Mouse (Mus musculus) midbrain, embryonic 12.5 days (tissue): ENCODE results near the gene Ankrd50. TPM values are rescaled to one million over a fixed set of nuclear protein-coding genes. Genes with fewer than 3 reads are reported as not detected.

Source experiments
- ATAC-seq: fragments of 200-750 bp; cut with Nextera tagmentation; 2 replicates; pipeline ENCODE4 v1.8.0; 2017; ENCODE audit warnings: low read depth, moderate TSS enrichment, moderate library complexity; ENCODE audit not compliant: low FRiP score
- H3K27ac ChIP-seq: fragments of 300-500 bp; sonication (generic); replicated peaks from 2 replicates; pipeline ENCODE4 v1.5.1; 2016; ENCODE audit warnings: mild to moderate bottlenecking
- H3K27me3 ChIP-seq: fragments of 300-500 bp; sonication (generic); 2 replicates; pipeline ENCODE4 v1.6.1; 2016; ENCODE audit warnings: mild to moderate bottlenecking
- H3K36me3 ChIP-seq: fragments of 300-500 bp; sonication (generic); 2 replicates; pipeline ENCODE4 v1.6.1; 2016
- H3K4me1 ChIP-seq: fragments of 300-500 bp; sonication (generic); 2 replicates; pipeline ENCODE4 v1.6.1; 2016
- H3K4me2 ChIP-seq: fragments of 300-500 bp; sonication (generic); replicated peaks from 2 replicates; pipeline ENCODE4 v1.6.1; 2016; ENCODE audit warnings: mild to moderate bottlenecking, moderate library complexity
- H3K4me3 ChIP-seq: fragments of 300-500 bp; sonication (generic); 2 replicates; pipeline ENCODE4 v1.5.1; 2016; ENCODE audit warnings: mild to moderate bottlenecking
- H3K9ac ChIP-seq: fragments of 300-500 bp; sonication (generic); replicated peaks from 2 replicates; pipeline ENCODE4 v1.6.1; 2016; ENCODE audit warnings: mild to moderate bottlenecking, moderate library complexity
- H3K9me3 ChIP-seq: fragments of 300-500 bp; sonication (generic); 2 replicates; pipeline ENCODE4 v1.6.1; 2016; ENCODE audit warnings: mild to moderate bottlenecking
- WGBS: fragments of 180-500 bp; shearing (Covaris S2); methylation state at CpG from one replicate; pipeline ENCODE4 v1.1.7; 2016; 5-methylcytosine and 5-hydroxymethylcytosine counted together
- polyA plus RNA-seq: library from polyadenylated mRNA; unstranded; fragments of >200 nt; fragmentation: Nextera tagmentation; extraction: Ambion mirVana; gene quantifications from 2 replicates; pipeline ENCODE4 v1.2.1, GENCODE M21; 2016

Ankrd50 gene
- polyA plus RNA-seq, 1 experiment from 2014 or later = 47.7 TPM

GRCm38 (mm10) chr3:38463149-38463548 lies 21.5 kb downstream of the Ankrd50 start:
- Histone ChIP-seq H3K9me3 (no peaks in the 10 kb centered on the region), H3K36me3 (peaks cover 42% of the 10 kb centered on the region), H3K27ac (no peak overlapping the region), H3K27me3 (no peaks in the 10 kb centered on the region), H3K4me1 (no peaks in the 10 kb centered on the region), H3K4me3 (no peak overlapping the region), H3K9ac (no peak overlapping the region), H3K4me2 (no peak overlapping the region)
- 96% methylated on average over 2 of the region's 2 CpGs for WGBS
- no peak for ATAC-seq

DNA sequence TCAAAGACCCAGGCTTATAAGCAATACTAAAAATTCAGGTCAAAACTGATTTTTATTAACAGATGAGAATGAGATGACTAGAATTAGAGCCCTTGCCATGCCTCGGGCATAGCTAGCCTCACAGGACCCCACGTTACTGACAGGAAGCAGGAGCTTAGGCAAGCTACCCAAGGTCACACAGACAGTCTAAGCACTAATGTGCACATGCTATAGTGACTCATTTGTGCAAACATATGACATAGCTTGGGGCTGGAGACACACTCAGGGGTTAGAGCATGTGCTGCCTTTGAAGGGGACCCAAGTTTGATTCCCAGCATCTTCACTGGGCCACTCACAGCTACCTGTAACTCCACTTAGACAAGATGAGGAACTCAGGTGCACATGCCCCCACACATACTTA lies 22.9 kb downstream of the Ankrd50 start:
- Histone ChIP-seq H3K4me1 (no peaks in the 10 kb centered on the region), H3K27me3 (no peaks in the 10 kb centered on the region), H3K4me3 (no peak overlapping the region), H3K27ac (no peak overlapping the region), H3K9me3 (no peaks in the 10 kb centered on the region), H3K36me3 (peaks cover 52% of the 10 kb centered on the region), H3K9ac (no peak overlapping the region), H3K4me2 (no peak overlapping the region)
- WGBS = 85% methylated on average over 2 of the region's 2 CpGs
- ATAC-seq = no peak

DNA sequence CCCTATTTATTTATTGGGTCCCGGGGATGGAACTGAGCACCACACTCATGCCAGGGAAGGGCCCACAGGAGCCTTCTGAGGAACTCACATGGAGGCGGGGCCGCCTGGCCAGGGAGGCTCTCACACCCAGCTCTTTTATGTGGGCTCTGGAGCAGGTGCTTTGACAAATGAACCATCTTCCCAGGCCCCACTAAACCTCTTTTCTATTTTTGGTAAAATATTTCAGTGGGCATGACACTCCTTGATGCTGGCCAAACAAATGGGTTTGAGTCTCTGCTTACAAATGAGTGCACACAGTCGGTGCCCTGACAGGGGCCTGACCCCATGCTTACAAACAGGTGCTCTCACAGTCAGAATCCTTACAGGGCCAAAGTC lies 24.4 kb downstream of the Ankrd50 start:
- ATAC-seq = no peak
- Histone ChIP-seq H3K4me2 (no peak overlapping the region), H3K4me1 (no peaks in the 10 kb centered on the region), H3K9ac (no peak overlapping the region), H3K4me3 (no peak overlapping the region), H3K27ac (no peak overlapping the region), H3K9me3 (no peaks in the 10 kb centered on the region), H3K36me3 (peaks cover 67% of the 10 kb centered on the region), H3K27me3 (no peaks in the 10 kb centered on the region)
- WGBS = 85% methylated on average over 4 of the region's 4 CpGs

- peaks cover 68% of the 10 kb centered on the region for H3K36me3 ChIP-seq
- H3K9me3 ChIP-seq = no peaks in the 10 kb centered on the region
- H3K9ac ChIP-seq = no peak overlapping the region
- H3K27ac ChIP-seq = no peak overlapping the region
- no peak overlapping the region for H3K4me2 ChIP-seq
- 96% methylated on average over 5 of the region's 5 CpGs for WGBS
- no peaks in the 10 kb centered on the region for H3K27me3 ChIP-seq
- H3K4me3 ChIP-seq = no peak overlapping the region
- H3K4me1 ChIP-seq = no peaks in the 10 kb centered on the region
- ATAC-seq = no peak
Measured at GRCm38 (mm10) chr3:38459507-38460249, 25.0 kb downstream of the Ankrd50 start.

- Histone ChIP-seq H3K27ac (no peak overlapping the region), H3K36me3 (peaks cover 69% of the 10 kb centered on the region), H3K4me1 (no peaks in the 10 kb centered on the region), H3K27me3 (no peaks in the 10 kb centered on the region), H3K9me3 (no peaks in the 10 kb centered on the region), H3K4me3 (no peak overlapping the region), H3K4me2 (no peak overlapping the region), H3K9ac (no peak overlapping the region)
- 96% methylated on average over 14 of the region's 14 CpGs for WGBS
- no peak for ATAC-seq
Measured at GRCm38 (mm10) chr3:38457041-38457440, 27.6 kb downstream of the Ankrd50 start.

DNA sequence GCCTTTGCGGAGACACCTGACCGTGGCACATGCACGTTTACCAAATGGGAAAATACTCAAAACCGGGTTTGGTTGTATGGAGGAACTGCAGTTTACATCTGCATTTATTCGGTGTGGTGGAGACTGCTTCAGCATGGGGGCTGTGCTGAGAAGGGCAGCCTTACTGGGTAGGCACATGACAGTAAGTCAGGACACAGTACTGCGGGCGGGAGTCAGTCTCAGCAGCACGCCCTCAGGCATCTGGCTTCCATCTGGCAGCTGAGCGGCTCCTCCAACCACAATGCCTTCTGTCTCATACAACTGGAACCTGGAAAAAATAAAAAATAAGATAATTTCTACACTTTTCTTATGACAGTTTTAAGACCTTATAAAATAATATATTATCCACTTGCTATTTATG lies 32.4 kb downstream of the Ankrd50 start:
- Histone ChIP-seq H3K4me1 (no peaks in the 10 kb centered on the region), H3K27ac (no peak overlapping the region)

DNA sequence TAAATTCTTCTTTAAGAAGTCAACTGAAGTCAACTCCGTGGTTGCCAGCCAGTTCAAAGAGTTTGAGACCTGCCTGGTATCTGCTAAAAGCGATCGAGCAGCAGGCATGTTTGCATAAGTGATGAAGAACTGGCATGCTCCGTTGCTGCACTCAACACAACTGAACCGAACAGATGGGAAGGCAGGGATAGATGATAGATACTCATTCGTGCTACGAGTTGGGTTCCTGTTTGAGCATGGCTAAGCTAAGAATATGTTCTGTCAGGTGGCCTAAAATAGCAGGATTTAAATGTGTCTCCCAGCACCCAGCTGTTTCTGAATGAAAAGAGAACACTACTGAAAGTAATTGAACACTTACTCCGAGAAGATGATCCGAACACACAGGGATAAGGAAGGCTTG lies 38.1 kb downstream of the Ankrd50 start:
- H3K27me3 ChIP-seq = no peaks in the 10 kb centered on the region

More for the DNA sequence above, 32.4 kb downstream of the Ankrd50 start:
- WGBS = 89% methylated on average over 9 of the region's 9 CpGs
- Histone ChIP-seq H3K9me3 (peaks cover 7% of the 10 kb centered on the region; the same call in 1 of the 2 replicates), H3K9ac (no peak overlapping the region), H3K4me3 (no peak overlapping the region), H3K4me2 (no peak overlapping the region), H3K27me3 (no peaks in the 10 kb centered on the region), H3K36me3 (peaks cover 59% of the 10 kb centered on the region)
- no peak for ATAC-seq

DNA sequence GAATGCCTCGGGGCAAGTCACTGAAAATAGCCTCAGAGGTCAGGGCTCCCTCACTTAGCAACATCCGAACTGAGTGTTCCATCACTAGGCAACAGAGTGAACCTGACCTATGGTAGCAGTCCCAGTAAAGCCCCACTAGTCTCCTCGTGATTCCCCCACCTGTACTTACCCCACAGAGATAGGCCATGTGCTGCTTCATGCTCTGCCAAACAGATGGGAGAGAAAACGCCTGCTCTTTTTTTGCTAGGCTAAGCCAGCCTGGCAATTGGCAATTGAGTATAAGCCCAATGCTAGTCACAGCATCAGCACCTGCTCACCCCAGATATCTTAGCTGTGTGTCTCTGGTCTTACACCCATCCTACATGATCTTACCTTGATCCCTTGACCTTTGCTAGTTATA lies 40.8 kb downstream of the Ankrd50 start:
- H3K4me3 ChIP-seq = no peak overlapping the region
- no peak overlapping the region for H3K27ac ChIP-seq
- no peaks in the 10 kb centered on the region for H3K27me3 ChIP-seq
- no peaks in the 10 kb centered on the region for H3K4me1 ChIP-seq
- no peaks in the 10 kb centered on the region for H3K9me3 ChIP-seq
- no peak for ATAC-seq
- H3K9ac ChIP-seq = no peak overlapping the region
- 56% methylated on average over 4 of the region's 4 CpGs for WGBS
- no peaks in the 10 kb centered on the region for H3K36me3 ChIP-seq
- no peak overlapping the region for H3K4me2 ChIP-seq

More for the DNA sequence above, 38.1 kb downstream of the Ankrd50 start:
- Histone ChIP-seq H3K27ac (no peak overlapping the region), H3K9me3 (peaks cover 6% of the 10 kb centered on the region; the same call in 1 of the 2 replicates), H3K4me2 (no peak overlapping the region), H3K4me1 (no peaks in the 10 kb centered on the region), H3K36me3 (peaks cover 12% of the 10 kb centered on the region), H3K4me3 (no peak overlapping the region), H3K9ac (no peak overlapping the region)
- WGBS = 91% methylated on average over 9 of the region's 9 CpGs
- no peak for ATAC-seq

DNA sequence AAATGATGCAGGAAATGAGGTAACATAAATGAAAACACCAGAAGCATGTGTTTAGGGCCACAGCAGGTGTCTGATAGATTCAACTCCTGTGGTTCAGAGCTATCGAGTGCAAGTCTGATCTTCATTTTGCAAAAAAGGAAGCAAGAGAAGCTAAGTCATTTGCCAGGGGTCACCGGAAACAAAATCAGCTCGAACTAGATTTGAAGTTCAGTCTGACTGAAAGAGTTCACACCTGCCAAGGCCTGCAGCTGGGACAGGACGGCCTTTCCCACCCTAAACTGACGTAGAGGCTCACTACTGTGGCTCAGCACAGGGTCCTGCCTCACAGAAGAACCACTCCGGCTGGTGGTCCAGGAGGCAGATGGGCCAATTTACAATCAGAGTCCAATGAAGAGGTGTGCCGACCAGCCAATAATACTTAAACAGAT lies 44.1 kb downstream of the Ankrd50 start:
- Histone ChIP-seq H3K27ac (no peak overlapping the region), H3K9me3 (no peaks in the 10 kb centered on the region), H3K4me1 (no peaks in the 10 kb centered on the region), H3K36me3 (no peaks in the 10 kb centered on the region), H3K9ac (no peak overlapping the region), H3K4me3 (no peak overlapping the region), H3K4me2 (no peak overlapping the region), H3K27me3 (no peaks in the 10 kb centered on the region)
- no peak for ATAC-seq
- 74% methylated on average over 7 of the region's 7 CpGs for WGBS

GRCm38 (mm10) chr3:38436596-38436995 lies 48.0 kb downstream of the Ankrd50 start:
- no peak overlapping the region for H3K4me3 ChIP-seq
- H3K36me3 ChIP-seq = no peaks in the 10 kb centered on the region
- peaks cover 14% of the 10 kb centered on the region for H3K4me1 ChIP-seq
- no peak for ATAC-seq
- no peak overlapping the region for H3K27ac ChIP-seq
- no peak overlapping the region for H3K4me2 ChIP-seq
- H3K9me3 ChIP-seq = no peaks in the 10 kb centered on the region
- H3K27me3 ChIP-seq = no peaks in the 10 kb centered on the region
- 86% methylated on average over 3 of the region's 3 CpGs for WGBS
- no peak overlapping the region for H3K9ac ChIP-seq

DNA sequence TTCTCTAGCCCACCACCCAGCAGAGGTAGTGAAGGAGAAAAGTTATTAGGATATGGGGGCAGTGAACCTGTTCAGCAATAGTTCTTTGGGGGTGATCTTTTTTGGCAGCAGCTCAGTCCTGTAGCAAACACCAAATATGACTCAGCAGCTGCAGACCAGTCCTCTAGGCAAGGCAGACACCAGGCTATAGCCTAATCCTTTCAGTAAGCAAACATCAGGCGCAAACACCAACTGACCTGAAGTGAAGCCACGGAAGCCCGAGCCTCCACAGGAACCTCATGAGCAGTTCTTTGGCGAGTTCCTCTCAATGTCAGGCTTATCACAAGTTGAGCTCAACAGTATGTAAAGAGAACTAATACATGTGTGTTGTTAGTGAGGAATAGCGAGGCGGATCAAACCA lies 48.8 kb downstream of the Ankrd50 start:
- H3K4me2 ChIP-seq = no peak overlapping the region
- ATAC-seq = no peak
- no peak overlapping the region for H3K4me3 ChIP-seq
- no peaks in the 10 kb centered on the region for H3K9me3 ChIP-seq
- H3K27me3 ChIP-seq = no peaks in the 10 kb centered on the region
- H3K4me1 ChIP-seq = peaks cover 14% of the 10 kb centered on the region
- H3K36me3 ChIP-seq = no peaks in the 10 kb centered on the region
- H3K9ac ChIP-seq = no peak overlapping the region
- H3K27ac ChIP-seq = no peak overlapping the region
- WGBS = 83% methylated on average over 6 of the region's 6 CpGs

- Histone ChIP-seq H3K9ac (no peak overlapping the region), H3K36me3 (no peaks in the 10 kb centered on the region), H3K4me3 (no peak overlapping the region), H3K9me3 (no peaks in the 10 kb centered on the region), H3K4me2 (no peak overlapping the region), H3K27me3 (no peaks in the 10 kb centered on the region), H3K27ac (no peak overlapping the region), H3K4me1 (peaks cover 14% of the 10 kb centered on the region)
- WGBS = 97% methylated on average over 2 of the region's 2 CpGs
- no peak for ATAC-seq
Measured at GRCm38 (mm10) chr3:38434486-38434885, 50.2 kb downstream of the Ankrd50 start.
